In the genomic region with DNA sequence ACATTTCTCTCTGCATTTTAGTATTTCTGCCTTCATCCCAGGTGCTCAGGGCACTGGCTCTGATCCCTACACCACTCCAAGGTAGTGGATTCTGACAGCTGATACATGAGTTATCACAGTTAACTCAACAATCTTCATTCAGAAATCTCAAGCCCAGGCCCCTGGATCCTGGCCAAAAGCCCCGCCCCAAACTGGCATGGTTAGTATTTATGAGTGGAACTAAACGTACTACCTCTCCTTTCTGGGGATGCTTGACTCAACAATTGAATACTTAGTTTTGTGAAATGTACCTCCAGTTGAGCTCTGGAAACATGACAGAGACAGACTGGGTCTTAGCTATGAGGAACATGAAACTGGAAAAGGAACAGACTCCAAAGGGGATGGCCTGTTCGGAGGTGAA, we compare ENCODE assay signal across 20 mouse cellular contexts. TPM values are rescaled to one million over a fixed set of nuclear protein-coding genes. Genes with fewer than 3 reads are reported as not detected.
DNase-seq lines count a peak whose midpoint lies in the region; ATAC-seq and TF ChIP-seq lines count a peak whose summit lies in the region.
"Had no signal": no experiment of that assay in that cellular context is flagged by ENCODE, and none has a peak within 500 bp of the region (broad histone marks: within the 10 kb centered on the region; RNA-seq: fewer than 3 reads in every experiment).

No protein-coding gene starts in this region.

- no peaks in the 10 kb centered on the region for H3K4me1 ChIP-seq in heart, embryonic 12.5 days (replicated peaks)
- no peaks in the 10 kb centered on the region for H3K4me1 ChIP-seq in lung, adult 2 months (ENCODE audit: control insufficient read depth, insufficient read depth, low read length)
- no peaks in the 10 kb centered on the region for H3K4me1 ChIP-seq in midbrain, embryonic 11.5 days (ENCODE audit: control insufficient read depth, insufficient read depth, low read length)
- peaks cover 7% of the 10 kb centered on the region for H3K4me1 ChIP-seq in midbrain, embryonic 10.5 days
- H3K4me1 ChIP-seq: embryonic facial prominence, embryonic 13.5 days; embryonic facial prominence, embryonic 15.5 days; forebrain, embryonic 12.5 days had no signal

- 70% methylated on average over 3 of the region's 3 CpGs for WGBS in heart, embryonic 12.5 days
- WGBS in lung, adult 2 months = 53% methylated on average over 3 of the region's 3 CpGs
- 90% methylated on average over 3 of the region's 3 CpGs for WGBS in midbrain, embryonic 11.5 days
- 80% methylated on average over 3 of the region's 3 CpGs for WGBS in midbrain, embryonic 10.5 days

- no peak overlapping the region for H3K4me2 ChIP-seq in heart, embryonic 12.5 days
- H3K4me2 ChIP-seq in midbrain, embryonic 11.5 days = no peak overlapping the region
- H3K4me2 ChIP-seq: embryonic facial prominence, embryonic 13.5 days; embryonic facial prominence, embryonic 15.5 days; forebrain, embryonic 12.5 days had no signal

- H3K9me3 ChIP-seq in heart, embryonic 12.5 days (replicated peaks) = no peaks in the 10 kb centered on the region
- no peaks in the 10 kb centered on the region for H3K9me3 ChIP-seq in midbrain, embryonic 11.5 days (ENCODE audit: control insufficient read depth, low read length)
- H3K9me3 ChIP-seq in midbrain, embryonic 10.5 days (replicated peaks) = no peaks in the 10 kb centered on the region
- H3K9me3 ChIP-seq: embryonic facial prominence, embryonic 13.5 days; embryonic facial prominence, embryonic 15.5 days; forebrain, embryonic 10.5 days; forebrain, embryonic 12.5 days; G1E had no signal

- peak; percentile 74 for DNase-seq in heart, adult 11 months
- DNase-seq in lung, postnatal 14 days = peak; percentile 7
- DNase-seq in lung, adult 2 months = no peak
- peak; percentile 69 for DNase-seq in midbrain, embryonic 11.5 days (ENCODE audit: low spot score, missing footprints)
- DNase-seq in midbrain, embryonic 10.5 days (ENCODE audit: low spot score) = no peak
- DNase-seq in Muller cell, postnatal 12 days (ENCODE audit: inconsistent ontology term) = peak; percentile 6
- DNase-seq: adrenal gland, adult 2 months; adrenal gland, postnatal 25 days; cerebellum, adult 11 months; cerebellum, adult 9-11 months had no signal

- H3K9ac ChIP-seq in heart, embryonic 12.5 days = no peak overlapping the region
- H3K9ac ChIP-seq in midbrain, embryonic 11.5 days (ENCODE audit: low read length) = no peak overlapping the region
- H3K9ac ChIP-seq: embryonic facial prominence, embryonic 13.5 days; embryonic facial prominence, embryonic 15.5 days; forebrain, embryonic 12.5 days had no signal

- no peak overlapping the region for H3K4me3 ChIP-seq in heart, embryonic 12.5 days
- no peak overlapping the region for H3K4me3 ChIP-seq in lung, adult 2 months (replicated peaks; ENCODE audit: extremely low read depth, low read depth, low read length)
- no peak overlapping the region for H3K4me3 ChIP-seq in midbrain, embryonic 11.5 days (ENCODE audit: low read depth, low read length)
- no peak overlapping the region for H3K4me3 ChIP-seq in midbrain, embryonic 10.5 days
- H3K4me3 ChIP-seq: embryonic facial prominence, embryonic 13.5 days; embryonic facial prominence, embryonic 15.5 days; erythroblast, embryonic 14.5 days; forebrain, embryonic 10.5 days; forebrain, embryonic 12.5 days had no signal

- no peak for ATAC-seq in heart, embryonic 12.5 days (ENCODE audit: insufficient number of reproducible peaks, low FRiP score)
- no peak for ATAC-seq in midbrain, embryonic 11.5 days (ENCODE audit: low FRiP score)
- ATAC-seq: forebrain, embryonic 14.5 days had no signal

- no peak for TF ChIP-seq CTCF in lung, adult 2 months (IDR thresholded peaks at IDR 0.05; ENCODE audit: insufficient read depth, low read length)

- H3K27me3 ChIP-seq in heart, embryonic 12.5 days (replicated peaks) = 0 out of 2 replicates have a peak, but pooled peaks cover under 1% of the 10 kb centered on the region
- H3K27me3 ChIP-seq in midbrain, embryonic 11.5 days (ENCODE audit: control insufficient read depth, insufficient read depth, low read length) = no peaks in the 10 kb centered on the region
- no peaks in the 10 kb centered on the region for H3K27me3 ChIP-seq in midbrain, embryonic 10.5 days (ENCODE audit: low read depth, poor library complexity, severe bottlenecking)
- H3K27me3 ChIP-seq: embryonic facial prominence, embryonic 13.5 days; embryonic facial prominence, embryonic 15.5 days; forebrain, embryonic 12.5 days had no signal

- H3K36me3 ChIP-seq in heart, embryonic 12.5 days = no peaks in the 10 kb centered on the region
- H3K36me3 ChIP-seq in midbrain, embryonic 11.5 days (ENCODE audit: control insufficient read depth, insufficient read depth, low read length) = no peaks in the 10 kb centered on the region
- H3K36me3 ChIP-seq in midbrain, embryonic 10.5 days = no peaks in the 10 kb centered on the region
- H3K36me3 ChIP-seq: embryonic facial prominence, embryonic 13.5 days; embryonic facial prominence, embryonic 15.5 days; forebrain, embryonic 10.5 days; forebrain, embryonic 12.5 days; G1E had no signal

- no peak overlapping the region for H3K27ac ChIP-seq in heart, embryonic 12.5 days (ENCODE audit: poor library complexity, severe bottlenecking)
- no peak overlapping the region for H3K27ac ChIP-seq in midbrain, embryonic 11.5 days (ENCODE audit: low read depth, low read length)
- H3K27ac ChIP-seq in midbrain, embryonic 10.5 days (replicated peaks) = no peak overlapping the region
- H3K27ac ChIP-seq: embryonic facial prominence, embryonic 13.5 days; embryonic facial prominence, embryonic 15.5 days; forebrain, embryonic 10.5 days; forebrain, embryonic 12.5 days had no signal

- TF ChIP-seq POLR2A in lung, adult 2 months (IDR thresholded peaks at IDR 0.05; ENCODE audit: borderline replicate concordance, extremely low read depth, low read depth, low read length) = no peak

RNA-seq across cellular contexts. Expression of gene Gucy2d, which starts 6.7 kb away (rescaled TPM):
- not detected in 2 replicates for polyA plus RNA-seq in heart, embryonic 12.5 days (2016; fragmentation: Nextera tagmentation; extraction: Ambion mirVana)
- polyA plus RNA-seq in lung, adult 2 months (2012; rRNA removed) = 0.04 TPM in 1 of 2 replicates, not detected in the other
- polyA plus RNA-seq in midbrain, embryonic 11.5 days (2014; fragmentation: Nextera tagmentation; extraction: Ambion mirVana) = not detected in 2 replicates
- not detected in 2 replicates for polyA plus RNA-seq in midbrain, embryonic 10.5 days (2016; fragmentation: Nextera tagmentation; extraction: Ambion mirVana)
- polyA plus RNA-seq: adrenal gland, adult 2 months; CD4-positive, CD25-positive, alpha-beta regulatory T cell, adult 4 months; embryonic facial prominence, embryonic 11.5 days; embryonic facial prominence, embryonic 13.5 days; embryonic facial prominence, embryonic 15.5 days; erythroblast, embryonic 14.5 days; forebrain, embryonic 10.5 days; forebrain, embryonic 12.5 days; G1E had no signal

RNA-seq across cellular contexts. Expression of gene Lrrc32, which starts 42.2 kb away (rescaled TPM):
- polyA plus RNA-seq in heart, embryonic 12.5 days (2016; fragmentation: Nextera tagmentation; extraction: Ambion mirVana) = 7.5 TPM in 2 replicates
- 38.4 and 49.3 TPM in 2 replicates for polyA plus RNA-seq in lung, adult 2 months (2012; rRNA removed)
- 4.3 TPM in 2 replicates for polyA plus RNA-seq in midbrain, embryonic 11.5 days (2014; fragmentation: Nextera tagmentation; extraction: Ambion mirVana)
- 5.2 and 5.7 TPM in 2 replicates for polyA plus RNA-seq in midbrain, embryonic 10.5 days (2016; fragmentation: Nextera tagmentation; extraction: Ambion mirVana)
- polyA plus RNA-seq: G1E had no signal

Comparison
In these comparisons a context has a peak if more than half of its experiments do, and no peak if none do; other contexts are left out.
1. DNase-seq: peak in heart, adult 11 months (single experiment), lung, postnatal 14 days (single experiment), midbrain, embryonic 11.5 days (single experiment) and Muller cell, postnatal 12 days (single experiment); none in lung, adult 2 months (single experiment) and midbrain, embryonic 10.5 days (single experiment).